Mouse (Mus musculus): Measurements from ENCODE around the gene Rora. TPM values are rescaled to one million over a fixed set of nuclear protein-coding genes. Genes with fewer than 3 reads are reported as not detected.
A peak's percentile ranks its signal among the peaks of the same experiment; 100 is the strongest.

Rora gene
- total RNA-seq (2021), result 90.7 and 114 TPM in 2 replicates
- long read RNA-seq, transcript Rora-202 (10 exons, 2,591 nt), result major isoform, 46 of 80 reads
- long read RNA-seq, partial matches to known transcripts, result 17 of 80 reads
- long read RNA-seq, other reads (novel, unspliced or antisense), result 16 of 80 reads

DNA sequence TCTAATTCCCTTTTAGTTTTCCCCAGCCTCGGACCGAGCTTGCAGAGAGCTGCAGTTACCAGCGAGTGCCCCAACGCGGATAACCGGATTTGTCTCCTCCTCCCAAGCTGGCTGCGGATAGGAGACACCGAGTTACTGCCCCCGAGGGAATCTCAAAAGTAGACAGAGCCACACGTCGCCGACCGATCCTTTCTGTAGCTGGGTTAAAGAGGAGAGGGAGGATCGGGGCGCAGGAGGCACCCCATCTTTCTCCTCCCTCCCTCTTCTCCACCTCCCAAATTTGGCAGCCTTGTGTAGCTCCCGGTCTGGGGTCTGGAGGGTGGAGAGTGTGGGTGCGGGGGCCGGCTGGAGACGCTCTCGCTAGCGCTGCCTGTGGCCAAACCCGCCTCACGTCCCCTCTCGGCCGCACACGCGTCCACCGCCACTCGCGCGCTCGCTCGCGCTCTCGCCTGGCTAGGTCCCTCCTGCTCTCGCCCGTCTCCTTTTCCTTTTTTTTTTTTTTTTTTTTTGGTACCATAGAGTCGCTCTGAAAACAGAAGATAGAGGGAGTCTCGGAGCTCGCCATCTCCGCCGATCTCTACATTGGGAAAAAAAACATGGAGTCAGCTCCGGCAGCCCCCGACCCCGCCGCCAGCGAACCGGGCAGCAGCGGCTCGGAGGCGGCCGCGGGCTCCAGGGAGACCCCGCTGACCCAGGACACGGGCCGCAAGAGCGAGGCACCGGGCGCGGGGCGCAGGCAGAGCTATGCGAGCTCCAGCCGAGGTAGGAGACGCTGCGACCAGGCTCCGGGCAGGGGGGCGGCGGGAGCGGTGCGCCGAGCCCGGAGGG lies at the start of gene Rora:
Gene Rora (plus strand): TSS at position 576 of the 828 bp plus-strand sequence.
- DNase-seq, result peak; percentile 74

DNA sequence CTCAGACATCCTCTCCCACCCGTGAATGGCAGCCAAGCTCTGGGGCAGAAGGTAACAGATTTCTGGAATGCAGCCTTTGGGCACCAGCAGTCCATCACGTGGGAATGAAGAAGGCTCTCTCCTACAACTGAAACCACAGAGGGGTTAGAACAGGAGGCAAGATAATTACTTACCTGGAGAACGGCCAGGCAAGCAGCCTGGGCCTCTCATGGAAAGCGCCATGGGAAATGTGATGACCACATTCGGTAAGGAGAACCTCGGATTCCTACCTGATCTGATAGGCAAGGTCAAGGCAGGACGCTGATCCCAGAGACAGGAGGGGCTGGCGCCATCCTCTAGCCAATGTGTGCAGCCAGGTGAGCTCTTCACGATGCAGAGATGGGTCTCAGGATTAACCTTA lies 39.6 kb upstream of the Rora start:
- no peak for DNase-seq

DNA sequence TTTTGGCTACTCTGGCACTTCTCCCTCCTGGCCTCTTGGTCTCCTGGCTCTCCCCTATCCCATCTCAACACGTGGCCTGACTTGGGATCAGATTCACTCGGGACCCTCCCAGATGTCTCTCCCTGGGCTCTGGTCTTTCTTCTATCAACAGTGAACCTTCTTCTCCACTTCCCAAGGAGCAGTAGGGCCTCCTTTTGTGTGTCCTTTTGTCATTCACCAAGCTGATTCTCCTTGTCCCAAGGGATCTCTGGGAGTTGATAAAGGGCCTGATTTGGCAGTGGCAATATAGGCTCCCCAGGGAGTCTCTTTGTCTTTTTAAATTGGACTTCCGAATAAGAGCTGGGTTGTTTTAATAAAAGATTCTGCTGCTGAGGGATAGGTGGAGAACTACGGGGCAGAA lies 36.5 kb upstream of the Rora start:
- no peak for DNase-seq

DNA sequence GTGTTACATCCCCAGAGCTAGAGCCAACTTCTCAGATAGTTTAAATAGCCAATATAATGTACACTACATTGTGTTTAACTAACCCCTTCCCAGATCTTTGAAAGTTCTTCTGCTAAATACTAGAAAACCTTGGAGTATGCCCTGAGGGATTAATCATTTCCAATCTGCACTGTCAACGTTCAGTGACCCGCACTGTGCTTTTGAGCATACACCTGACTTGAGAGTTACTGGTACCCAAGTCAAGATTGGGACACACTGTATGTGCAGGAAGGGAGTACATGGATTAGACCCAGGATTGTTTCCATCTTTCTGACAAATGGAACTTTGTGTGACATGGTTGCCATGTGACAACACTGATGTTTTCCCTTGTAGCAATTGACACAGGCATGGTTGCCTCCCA lies 33.5 kb upstream of the Rora start:
- no peak for DNase-seq

DNA sequence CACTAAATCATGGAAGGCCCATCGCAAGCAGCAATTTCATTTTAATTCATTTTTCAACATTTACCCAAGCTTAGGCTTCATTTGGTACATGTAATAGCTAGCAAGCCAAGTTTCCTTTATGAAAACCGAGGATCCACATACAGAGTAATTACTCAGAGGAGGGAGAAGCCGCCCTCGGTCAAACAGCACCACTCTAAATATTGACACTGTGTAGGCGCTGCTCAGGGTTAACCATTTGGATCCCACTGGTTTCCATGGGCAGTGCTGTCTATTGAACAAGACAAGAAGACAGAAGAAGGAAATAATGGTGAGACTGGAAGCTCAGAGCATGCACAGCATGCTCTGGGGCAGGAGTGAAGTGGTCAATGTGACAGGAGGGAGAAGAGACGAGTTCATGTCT lies 33.1 kb upstream of the Rora start:
- DNase-seq, result no peak

DNA sequence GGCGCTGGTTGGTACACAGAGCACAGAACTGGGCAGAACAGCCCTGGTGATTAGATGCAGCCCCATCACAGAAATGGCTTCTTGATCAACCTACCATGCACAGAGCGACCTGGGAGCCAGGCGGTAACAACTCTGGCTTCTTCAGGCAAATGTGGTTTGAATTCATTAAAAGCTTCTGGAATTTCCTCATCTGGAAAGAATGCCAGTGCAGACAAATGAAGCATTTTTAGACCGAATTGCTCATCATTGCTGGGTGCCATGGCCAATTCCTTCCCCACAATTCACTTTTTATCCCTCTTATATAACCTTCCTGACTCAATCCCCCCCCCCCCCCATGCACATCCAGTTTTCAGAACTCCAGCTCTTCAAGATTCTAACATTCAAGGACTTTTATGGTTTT lies 28.6 kb upstream of the Rora start:
- DNase-seq, result no peak

DNA sequence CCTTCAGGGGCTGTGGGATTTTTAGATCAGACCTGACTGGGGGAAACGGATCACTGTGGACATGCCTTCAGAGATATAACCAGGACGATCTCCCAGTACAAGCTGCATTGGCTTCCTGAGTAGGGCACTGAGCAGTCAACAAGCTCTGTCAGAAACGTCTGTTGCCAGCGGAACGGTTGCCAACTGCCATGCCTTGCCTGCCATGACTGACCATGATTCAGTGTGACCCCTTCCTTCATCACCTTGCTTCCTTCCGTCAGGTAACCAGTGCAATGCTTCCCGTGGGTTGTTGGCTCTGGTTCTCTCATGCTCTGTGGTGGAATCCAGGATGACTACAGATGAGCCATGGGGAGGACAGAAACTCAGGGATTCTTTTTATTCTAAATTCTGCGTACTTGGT lies 16.3 kb upstream of the Rora start:
- no peak for DNase-seq

DNA sequence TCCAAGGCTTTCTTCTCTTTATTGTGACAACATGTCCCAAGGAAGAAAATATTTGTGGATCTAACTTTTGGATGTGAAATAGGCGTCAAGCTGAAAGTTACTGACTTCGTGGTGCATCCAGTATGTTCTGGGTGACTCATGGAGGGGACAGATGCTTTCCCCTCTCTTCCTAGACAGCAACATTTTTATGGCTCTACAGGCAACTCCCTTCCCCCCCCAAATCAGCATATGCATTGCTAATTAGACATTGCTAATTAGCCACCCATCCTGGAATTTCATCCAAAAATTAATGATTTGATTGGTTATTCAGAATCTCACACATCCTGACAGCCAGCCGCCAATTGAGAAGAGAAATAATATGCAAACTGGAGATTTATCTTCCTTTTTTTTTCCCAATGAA lies 12.5 kb upstream of the Rora start:
- DNase-seq, result no peak

DNA sequence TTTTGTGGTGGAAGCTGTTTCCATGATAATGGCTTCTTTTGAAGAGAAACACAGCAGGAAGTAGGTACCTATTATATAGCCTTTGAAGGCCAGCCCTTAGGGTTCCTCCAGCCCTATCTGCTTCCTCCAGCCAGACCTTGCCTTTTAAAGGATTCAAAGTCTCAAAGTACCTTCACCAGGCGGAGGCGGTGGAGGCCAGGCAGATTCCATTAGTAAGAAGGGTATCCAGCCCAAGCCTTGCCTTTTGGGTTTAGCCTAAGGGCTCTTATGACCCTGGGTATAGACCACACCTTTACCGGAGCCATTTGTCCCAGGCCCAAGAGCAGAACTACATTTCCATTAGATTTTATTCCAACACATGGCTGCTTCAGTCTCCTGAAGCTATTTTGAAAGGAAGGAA lies 5.5 kb upstream of the Rora start:
- no peak for DNase-seq

DNA sequence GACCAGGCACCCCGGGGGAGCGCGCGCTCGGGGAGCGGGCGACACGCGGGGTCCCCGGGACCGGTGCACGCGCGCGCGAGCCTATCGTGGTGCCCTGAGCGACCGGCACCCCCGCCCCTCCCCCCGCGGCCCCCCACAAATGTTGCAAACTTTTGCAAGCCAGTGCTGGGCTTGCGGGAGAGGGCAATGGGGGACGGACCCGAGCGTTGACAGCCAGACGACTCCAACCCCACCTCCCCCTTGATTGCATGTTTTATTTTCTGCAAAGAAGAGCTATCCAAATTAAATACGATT lies 400 bp downstream of the Rora start:
- no peak for DNase-seq

DNA sequence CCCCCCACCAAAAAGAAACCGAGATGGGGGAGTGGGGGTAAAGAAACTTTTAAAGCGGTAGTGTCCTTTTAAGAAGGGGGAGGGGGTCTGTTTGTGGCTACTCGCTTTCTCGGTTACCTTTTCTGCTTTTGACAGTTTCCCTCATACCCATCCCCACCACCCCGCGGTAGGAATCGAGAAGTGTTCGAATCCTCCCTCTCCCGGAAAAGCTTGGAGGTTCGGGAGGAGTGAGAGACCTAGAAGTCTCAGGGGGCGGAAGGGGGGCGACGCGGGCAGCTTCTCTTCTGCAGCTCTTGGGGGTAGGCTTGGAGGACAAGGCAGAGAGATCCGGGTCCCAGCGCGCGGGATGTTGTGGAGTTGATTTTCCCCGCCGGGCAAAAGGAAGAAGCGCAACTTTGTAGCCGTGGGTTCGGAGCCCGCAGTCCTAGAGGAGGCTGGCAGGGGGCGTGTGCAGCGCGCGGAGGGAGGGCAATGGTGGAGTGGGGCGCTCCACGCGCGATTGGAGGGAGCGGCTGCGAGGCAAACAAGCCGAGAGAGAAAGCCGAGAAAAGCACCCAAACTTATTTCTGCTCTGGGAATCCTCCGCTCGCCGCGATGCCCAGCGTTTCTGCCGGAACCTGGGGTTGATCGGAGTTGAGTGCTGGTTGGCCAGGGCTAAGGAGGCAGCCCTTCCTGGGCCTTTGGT lies 889 bp downstream of the Rora start:
- peak; percentile 51 for DNase-seq

DNA sequence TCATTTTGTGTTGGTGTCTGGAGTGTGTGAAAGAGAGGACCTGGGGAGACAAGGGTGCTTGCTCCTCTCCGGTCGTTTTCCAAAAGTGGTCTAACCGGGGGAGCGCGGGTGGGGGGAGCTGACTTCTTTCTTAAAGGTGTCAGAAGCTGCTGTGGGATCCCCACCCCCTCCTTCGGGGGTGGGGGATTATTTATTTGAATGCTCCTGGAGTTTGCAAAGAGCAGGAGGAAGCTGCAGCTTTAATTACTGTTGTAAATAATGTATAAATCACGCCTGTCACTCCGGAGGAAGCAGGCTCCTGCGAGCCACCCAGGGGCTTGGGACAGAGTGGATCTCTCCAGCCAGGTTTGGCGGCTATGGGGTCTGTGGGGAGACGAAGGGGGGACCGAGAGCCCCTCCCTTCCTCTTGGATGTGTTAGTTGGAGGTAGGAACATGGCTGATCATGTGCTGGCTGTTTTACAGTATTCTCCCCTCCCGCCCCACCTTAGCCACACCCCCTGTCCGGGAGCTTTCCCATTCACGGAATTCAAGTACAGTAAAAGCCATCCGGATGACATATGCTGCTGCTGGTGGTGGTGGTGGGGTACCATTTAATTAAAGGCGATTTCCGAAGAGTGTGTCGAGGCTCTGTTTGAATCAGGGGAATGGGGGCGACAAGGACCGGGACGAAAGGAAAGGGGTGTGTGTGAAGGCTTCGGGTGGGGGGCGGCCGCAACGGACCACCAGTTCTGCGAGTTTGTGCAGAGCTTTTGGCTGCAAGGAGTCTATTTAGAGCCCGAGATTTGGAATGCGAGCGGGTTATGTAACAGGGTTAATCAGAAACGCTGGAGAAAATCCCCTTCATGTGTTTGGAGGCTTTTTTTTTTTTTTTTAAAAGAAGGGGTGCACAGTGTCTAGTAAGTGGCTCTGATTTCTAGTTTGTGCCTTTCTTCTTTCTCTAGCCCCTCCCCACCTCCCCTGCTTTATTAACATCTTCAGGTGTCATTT lies 1.7 kb downstream of the Rora start:
- DNase-seq, result peak; percentile 70

DNA sequence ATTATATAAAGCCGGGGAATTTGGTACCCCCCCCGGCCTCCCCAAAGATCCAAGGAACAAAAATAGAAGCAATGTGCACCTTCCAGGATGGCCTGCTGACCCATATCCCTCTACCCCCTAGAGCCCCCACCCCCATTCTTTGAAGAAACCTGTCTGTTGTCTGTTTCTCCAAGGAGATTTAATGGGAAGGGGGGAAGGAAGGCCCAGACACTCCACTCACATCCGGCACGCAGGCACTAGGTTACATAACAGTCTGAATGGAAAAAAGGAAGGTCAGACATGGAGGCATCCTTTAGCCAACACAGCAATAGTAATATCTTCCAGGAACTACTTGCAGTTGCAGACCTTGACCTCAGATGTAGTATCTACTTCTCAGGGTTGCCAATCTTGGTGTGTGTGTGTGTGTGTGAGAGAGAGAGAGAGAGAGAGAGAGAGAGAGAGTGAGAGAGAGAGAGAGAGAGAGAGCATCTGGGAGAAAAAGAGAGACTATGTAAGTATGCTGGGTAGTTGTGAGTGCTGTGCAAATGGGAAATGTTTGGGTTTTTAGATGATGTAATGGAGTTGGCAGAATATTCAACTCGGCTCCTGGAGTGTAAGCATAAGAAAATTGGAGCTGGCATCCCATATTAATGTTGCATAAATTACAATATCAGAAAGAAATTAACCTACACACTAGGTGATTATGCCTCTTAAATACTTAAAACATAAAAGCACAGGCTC lies 2.6 kb downstream of the Rora start:
- no peak for DNase-seq

DNA sequence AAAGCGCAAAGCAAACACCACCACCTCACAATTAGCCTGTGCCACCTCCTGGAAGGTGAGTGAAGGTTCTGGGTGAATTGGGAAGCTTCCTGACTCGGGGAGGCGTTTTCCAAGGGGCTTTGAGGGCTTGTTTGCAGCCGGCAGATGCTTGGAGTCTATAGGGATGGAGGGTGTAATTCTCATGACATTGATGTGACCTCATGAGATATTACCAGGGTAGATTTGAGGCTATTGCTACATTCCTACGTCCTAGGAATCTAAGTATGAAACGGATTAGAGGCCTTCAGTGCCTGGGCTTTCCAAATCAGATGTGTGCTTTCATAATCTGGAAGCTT lies 3.2 kb downstream of the Rora start:
- DNase-seq, result no peak

DNA sequence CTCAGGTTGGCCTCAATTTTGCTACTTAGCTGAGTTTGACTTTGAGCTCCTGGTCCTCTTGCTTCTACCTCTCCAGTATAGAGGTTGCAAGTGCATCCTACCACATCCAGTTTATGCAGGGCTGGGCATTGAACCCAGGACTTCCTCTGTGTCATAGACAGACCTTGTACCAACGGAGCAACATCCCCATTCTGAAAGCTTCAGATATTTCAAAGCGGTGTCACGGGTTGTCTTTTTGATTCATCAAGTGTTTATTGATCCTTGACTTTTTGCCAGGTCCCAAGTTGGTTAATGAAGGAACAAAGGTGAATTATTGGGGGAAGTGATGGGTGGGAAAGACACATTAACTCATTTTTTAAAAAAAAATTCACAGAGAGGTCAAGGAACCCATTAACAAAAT lies 17.1 kb downstream of the Rora start:
- no peak for DNase-seq

DNA sequence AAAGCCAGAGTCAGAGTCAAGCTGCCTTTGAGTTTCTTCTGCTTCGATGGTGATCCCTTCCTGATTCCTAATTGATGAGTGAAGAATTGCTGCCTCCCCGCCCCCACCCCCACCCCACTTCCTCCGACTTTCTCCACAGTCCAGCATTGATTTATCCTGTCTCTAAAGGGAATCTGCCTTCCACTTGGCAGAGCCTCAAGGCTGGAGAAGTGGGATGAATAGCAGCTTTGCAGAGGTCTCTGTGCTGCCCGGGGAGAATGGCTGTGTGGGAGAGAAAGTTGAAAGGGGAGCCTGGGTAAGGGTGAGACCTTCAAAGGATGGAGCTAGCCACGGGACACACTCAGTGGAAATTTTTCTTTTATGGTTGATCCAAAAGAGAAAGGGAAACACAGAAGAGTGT lies 18.9 kb downstream of the Rora start:
- peak; percentile 39 for DNase-seq

DNA sequence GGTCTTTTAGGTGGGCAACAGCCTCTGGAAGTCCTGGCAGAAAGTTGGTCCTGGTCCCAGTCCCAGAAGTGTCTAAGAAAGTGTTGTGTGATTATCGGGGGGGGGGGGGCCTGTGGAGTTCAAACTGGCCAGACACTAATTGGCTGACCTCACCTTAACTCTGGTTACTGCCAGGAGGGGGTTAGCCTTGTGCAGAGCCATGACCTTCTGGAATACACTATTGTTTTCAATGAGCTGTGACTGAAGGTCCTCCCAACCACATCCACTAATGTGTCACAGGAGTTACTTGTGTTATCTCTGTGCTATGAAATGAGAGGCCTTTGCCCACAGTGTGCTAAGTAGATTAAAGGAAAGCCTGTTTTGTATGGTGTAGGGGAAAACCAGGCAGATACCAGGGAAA lies 19.6 kb downstream of the Rora start:
- no peak for DNase-seq

DNA sequence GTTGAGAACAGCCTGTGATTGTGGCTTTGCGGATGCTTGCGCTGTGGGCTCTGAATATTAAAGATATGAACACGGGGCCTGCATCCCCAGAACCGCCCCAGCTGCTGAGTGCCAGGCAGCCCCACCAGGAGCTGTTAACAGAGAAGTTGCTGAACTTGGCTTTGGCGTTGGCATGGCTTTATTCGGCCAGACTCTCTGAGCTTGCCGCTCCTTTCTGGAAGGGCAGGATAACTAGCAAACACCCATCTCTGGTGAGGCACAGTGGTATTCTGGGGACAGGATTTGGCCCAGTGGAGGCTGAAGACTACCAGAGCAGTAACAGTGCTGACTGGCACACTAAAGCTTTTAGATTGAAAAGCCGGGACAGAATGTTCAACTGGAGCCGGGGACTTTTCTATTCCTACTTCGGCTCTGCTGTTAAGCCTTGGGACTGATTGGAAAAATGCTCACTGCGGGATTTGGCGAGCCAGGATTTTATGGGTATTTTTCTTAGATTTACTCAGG lies 26.3 kb downstream of the Rora start:
- DNase-seq, result no peak

DNA sequence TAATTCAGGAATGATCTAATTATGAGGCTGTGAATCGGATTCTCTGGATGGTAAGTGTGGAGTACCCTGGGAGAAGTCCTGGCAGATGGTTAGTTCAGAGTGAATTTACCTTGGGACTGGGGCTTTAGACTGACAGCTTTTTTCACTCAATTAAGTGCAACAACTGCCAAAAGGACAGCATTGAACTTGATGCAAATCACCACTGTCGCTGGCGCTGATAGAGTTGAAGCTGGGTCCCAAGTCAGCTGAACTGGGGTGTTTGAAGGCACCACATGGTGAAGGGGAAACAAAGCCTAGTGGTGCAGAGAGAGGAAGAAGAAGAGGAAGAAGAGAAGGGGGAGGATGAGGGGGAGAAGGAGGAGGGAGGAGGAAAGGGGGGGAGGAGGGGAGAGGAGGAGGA lies 30.4 kb downstream of the Rora start:
- DNase-seq, result no peak

DNA sequence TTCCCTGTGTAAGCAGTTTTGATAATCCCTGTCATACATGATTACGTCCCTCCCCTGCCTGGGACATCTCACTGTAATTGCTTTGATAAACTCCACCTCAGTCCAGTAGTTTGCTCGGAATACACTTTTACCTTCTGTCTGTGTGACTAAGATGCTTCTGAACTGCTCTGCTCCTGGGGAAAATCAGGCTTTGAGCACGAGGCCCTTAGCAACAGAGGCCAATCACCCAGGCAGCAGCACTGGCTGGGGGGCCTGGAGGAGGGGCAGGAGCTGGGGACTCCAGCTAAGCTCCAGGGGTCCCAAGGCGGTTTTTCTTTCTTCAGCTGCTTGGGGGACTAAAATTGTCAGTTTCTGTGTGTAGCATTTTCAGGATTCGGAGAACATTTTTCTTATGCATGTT lies 32.0 kb downstream of the Rora start:
- no peak for DNase-seq

DNA sequence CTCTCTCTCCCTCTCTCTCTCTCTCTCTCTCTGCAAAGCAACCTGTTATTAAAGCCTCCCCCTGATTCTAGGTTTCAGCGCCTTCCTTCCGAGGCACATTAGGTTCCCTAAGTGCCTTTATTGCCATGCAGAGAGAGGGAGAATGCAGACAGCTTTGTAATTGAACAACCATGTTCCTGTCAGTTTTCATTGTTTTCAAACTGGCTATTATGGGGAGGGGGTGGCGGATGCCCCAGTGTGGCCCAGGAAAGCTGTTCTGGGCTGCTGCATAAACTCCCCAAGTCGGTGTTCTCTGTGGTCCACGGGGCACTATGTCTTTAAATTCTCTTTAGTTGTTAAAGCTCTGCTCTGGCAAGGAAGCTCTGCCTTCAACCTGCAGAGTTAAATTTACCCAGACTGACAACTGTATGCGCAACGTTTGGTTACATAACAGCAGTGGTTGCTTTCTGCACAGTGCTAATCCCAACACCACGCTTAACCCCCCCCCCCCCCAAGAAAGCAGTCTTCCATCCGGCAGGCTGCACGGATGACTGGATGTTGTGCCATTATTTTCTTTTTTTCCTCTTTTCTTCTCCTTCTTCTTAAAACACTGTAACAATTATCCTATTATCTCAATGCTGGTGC lies 33.8 kb downstream of the Rora start:
- no peak for DNase-seq

DNA sequence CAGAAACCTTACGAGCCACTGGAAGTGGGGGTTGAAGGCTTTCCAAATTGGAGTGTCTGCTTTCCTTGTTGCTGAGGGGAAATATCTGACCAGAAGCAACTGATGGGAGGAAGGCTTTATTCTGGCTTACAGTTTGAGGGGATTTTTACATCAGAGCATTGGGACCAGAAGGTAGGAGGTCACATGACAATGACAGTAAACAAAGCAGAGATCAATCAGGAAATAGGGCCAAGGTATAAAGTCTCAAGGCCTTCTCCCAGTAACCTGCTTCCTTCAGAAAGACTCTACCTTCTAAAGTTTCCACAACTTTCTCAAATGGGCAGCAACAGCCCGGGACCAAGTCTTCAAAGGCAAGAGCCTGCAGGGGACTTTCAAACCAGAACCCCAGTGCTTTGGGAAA lies 34.6 kb downstream of the Rora start:
- no peak for DNase-seq

Data from adrenal gland, postnatal 25 days (tissue).